Mouse (Mus musculus) left cerebral cortex, postnatal 4 days (tissue): ENCODE results near the gene Cryba1. TPM values are rescaled to one million over a fixed set of nuclear protein-coding genes. Genes with fewer than 3 reads are reported as not detected.
A peak's percentile ranks its signal among the peaks of the same experiment; 100 is the strongest.
"Not testable (repeated sequence)": the region's sequence is repeated elsewhere in the genome, so short reads cannot be mapped to it uniquely, and the experiment has no call there.

ENCODE experiments used
- DNase-seq: peaks from one replicate; pipeline ENCODE4 v3.0.0-alpha.2; 2022
- intact Hi-C: fragments of 180-260 bp; cut with DNase I; formaldehyde crosslinking; loops from one replicate; pipeline ENCODE4 v1.15.1; 2025
- total RNA-seq, 2 experiments: library from RNA; stranded (reverse); gene quantifications; 2 replicates each; pipeline ENCODE4 v1.2.3; 2021

Gene Cryba1
- under 1 TPM; 0.26 to 0.52 TPM for total RNA-seq

GRCm38 (mm10) chr11:77725183-77725582, at the start of gene Cryba1:
Gene Cryba1 (minus strand): TSS chr11:77725283.
- intact Hi-C loops = no loop called here
- no peak for DNase-seq

DNA sequence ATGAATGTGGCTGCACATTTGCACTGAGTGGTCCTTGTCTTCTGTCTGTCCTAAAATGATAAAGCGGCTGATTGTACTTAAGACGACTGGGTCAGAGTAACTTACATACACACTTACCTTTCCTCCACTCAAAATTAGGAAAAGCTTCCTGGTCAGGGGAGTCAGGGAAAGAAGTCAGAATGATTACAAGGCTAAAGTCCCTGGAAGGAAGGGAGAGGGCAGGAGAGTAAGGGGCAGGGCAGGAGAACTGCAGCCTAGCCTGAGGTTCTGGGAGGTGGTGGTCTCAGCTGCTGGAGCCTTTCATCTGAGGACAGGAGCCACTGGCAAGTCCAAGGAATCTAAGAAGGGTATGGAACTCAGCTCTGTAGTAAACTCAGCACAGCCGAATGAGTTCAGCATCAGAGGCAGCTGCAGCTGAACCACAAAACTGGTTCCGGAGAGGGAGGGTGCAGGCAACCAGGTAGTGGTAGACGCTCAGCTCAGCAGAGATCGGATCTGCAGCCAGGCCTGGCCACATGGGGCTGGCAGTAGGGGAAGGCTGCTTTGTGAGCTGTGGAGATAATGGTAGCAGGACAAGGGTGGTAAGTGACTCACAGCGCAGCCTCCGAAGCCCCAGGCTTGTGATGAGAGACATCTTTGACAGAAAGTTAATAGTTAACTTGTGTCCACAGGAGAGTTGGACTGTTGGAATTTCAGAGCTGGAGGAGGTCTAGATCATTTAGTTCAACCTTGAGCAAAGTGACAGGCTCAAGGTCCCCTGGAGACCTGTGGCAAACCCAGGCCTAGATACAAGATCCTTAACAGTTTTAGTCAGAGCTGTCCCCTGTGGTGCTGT, 47.0 kb upstream of the Cryba1 start:
- no peak for DNase-seq
- intact Hi-C loops = no loop called here

- intact Hi-C loops = no loop called here
- DNase-seq = no peak
Observed at GRCm38 (mm10) chr11:77770346-77770745, 45.3 kb upstream of the Cryba1 start.

GRCm38 (mm10) chr11:77769496-77769895, 44.4 kb upstream of the Cryba1 start:
- intact Hi-C loops = no loop called here
- no peak for DNase-seq

DNA sequence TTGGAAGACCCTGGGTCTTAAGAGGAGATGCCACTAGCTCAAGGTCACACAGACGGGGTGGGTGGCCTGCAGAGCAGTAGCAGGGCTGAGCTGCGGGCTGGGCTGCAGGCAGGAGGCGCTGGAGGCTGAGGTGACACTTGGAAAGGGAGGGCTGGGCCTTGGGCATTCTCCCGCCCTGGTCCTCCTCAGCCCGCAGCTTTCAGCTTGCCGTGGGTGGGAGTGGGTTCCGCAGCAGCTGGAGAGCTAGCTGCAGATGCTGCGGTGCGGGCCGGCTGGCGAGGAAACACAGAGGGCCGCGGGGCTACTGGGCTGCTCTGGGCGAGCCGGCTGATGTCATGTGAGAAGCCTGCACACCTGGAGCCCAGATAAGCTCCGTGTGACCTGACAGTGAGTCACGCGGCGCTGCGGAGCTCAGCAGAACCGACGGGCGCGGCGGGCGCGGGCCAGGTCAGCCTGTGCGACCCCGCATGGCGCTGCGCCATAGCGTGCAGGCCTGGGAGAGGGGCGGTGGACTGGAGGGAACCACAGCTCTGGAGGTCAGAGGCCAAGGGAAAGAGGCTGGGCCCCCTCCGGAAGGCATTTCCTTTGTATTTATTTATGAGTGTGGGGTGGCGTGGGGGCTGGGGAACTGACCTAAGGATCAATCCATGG, 41.4 kb upstream of the Cryba1 start:
- intact Hi-C loops = no loop called here
- DNase-seq = peak; percentile 45

DNA sequence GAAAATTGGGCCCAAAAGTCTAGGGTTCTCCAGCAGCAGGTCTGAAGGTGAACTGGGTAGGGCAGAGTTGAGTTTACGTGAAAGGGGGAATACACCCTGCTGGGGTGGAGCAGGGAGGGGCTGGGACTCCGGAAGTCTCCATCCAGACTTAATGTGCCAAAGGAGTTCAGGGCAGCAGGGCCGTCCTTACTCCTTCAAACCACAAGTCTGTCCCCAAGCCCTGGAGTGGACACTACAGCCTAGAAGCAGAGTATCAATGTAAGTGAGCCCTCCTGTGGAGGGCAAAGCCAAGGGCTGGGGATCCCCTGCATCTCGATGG, 40.3 kb upstream of the Cryba1 start:
- intact Hi-C loops = no loop called here

GRCm38 (mm10) chr11:77764694-77765458, 39.8 kb upstream of the Cryba1 start:
- DNase-seq = no peak
- intact Hi-C loops = no loop called here

More for the DNA sequence above, 40.3 kb upstream of the Cryba1 start:
- DNase-seq = no peak

GRCm38 (mm10) chr11:77763673-77764340, 38.7 kb upstream of the Cryba1 start:
- intact Hi-C loops = no loop called here
- DNase-seq = peak; percentile 71

DNA sequence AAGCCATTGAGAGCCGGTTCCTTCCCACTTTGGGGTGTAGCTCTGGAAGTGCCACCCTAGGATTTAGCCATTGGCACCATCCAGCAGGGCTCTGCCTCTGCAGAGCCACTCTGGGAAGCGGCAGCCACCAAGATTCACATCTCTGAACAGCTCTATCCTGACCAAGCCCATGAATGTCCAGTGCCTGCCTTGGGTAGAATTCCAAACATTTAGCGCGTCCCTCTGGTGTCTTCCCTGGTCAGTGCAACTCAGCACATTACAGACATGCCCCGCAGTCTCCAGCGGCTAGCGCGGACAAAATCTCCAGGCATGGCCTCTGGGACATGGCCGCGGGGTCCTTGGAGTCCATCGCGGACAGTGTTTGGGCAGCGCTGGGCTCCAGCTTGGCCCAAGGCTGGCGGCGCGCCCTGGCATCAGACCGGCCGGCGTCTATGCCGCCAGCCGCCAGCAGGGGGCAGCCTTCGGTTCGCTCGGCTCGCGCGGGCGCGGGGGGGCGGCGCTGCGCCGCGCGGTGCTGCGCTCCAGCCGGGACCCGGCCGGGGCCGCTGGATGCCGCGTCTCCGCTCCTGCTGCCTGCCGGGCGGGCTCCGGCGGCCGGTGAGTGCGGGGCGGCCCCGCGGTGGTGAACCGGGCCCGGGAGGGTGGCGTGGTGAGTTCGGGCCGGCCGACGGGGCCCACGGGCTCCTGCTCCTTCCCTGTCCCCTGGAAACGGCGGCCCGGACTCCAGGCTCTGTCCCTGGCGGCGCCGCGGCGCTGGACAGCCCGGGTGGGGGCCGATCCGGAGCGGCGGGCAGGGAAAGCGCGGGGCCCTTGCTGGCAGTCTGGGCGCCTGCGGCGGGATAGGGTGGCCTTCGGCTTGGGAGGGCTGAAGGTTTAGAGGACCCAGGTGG, 37.9 kb upstream of the Cryba1 start, which contains the start of gene Myo18a:
Myo18a (plus strand) TSS at position 464 of the 890 bp plus-strand sequence.
- peak; percentile 90 for DNase-seq
- intact Hi-C loops = no loop called here

DNA sequence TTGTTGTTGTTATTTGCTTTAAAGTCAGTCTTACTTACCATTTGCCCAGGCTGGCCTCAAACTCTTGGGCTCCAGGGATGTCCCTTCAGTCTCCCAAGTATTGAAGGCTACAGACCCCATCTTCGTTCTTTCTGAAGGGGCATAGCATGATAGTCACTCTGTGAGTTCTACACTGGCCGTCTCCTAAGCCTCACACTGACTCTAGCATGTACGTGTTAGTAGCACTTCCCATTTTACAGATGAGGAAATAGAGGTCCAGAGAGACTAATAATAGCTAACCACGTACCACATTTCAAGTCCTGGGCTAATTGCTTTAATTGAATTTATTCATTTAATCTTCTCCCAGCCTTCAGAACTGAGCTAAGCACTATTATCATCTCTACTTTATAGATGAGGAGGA, 34.9 kb upstream of the Cryba1 start:
- intact Hi-C loops = no loop called here
- DNase-seq = no peak

- DNase-seq = no peak
- intact Hi-C loops = no loop called here
Observed at GRCm38 (mm10) chr11:77753469-77753868, 28.4 kb upstream of the Cryba1 start.

GRCm38 (mm10) chr11:77752525-77752924, 27.4 kb upstream of the Cryba1 start:
- intact Hi-C loops = no loop called here
- no peak for DNase-seq

GRCm38 (mm10) chr11:77748996-77749395, 23.9 kb upstream of the Cryba1 start:
- intact Hi-C loops = no loop called here
- peak; percentile 62 for DNase-seq

DNA sequence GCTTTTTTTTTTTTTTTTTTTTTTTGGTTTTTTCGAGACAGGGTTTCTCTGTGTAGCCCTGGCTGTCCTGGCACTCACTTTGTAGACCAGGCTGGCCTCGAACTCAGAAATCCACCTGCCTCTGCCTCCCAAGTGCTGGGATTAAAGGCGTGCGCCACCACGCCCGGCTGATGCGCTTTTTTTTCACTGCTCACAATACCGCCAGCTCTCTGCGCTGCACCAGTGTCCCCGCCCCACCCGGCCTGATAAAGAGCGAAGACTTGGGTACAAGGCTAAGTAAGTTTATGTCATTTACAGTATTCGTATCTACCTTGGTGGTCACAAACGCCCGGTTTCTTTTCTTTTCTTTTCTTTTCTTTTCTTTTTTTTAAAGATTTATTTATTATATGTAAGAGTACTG, 22.0 kb upstream of the Cryba1 start:
- intact Hi-C loops = not testable (repeated sequence)

DNA sequence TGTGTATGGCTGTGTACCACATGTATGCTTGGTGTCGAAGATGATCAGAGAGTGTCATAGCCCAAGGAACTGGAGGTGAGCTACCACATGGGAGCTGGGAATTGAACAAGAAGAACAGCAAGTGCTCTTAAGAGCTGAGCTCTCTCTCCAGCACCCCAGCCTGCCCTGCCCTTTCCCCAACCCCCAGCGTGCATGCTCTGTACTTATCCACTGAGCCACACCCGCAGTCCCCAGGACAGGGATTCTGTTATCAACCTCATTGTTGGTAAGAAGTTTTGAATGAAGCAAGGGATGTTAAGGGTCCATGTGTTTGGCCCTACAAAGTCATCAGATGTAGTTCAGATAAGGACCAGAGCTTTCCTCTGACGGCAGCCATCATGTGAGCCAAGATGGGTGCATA, 21.6 kb upstream of the Cryba1 start:
- DNase-seq = no peak
- intact Hi-C loops = no loop called here

More for the DNA sequence above, 22.0 kb upstream of the Cryba1 start:
- not testable (repeated sequence) for DNase-seq

DNA sequence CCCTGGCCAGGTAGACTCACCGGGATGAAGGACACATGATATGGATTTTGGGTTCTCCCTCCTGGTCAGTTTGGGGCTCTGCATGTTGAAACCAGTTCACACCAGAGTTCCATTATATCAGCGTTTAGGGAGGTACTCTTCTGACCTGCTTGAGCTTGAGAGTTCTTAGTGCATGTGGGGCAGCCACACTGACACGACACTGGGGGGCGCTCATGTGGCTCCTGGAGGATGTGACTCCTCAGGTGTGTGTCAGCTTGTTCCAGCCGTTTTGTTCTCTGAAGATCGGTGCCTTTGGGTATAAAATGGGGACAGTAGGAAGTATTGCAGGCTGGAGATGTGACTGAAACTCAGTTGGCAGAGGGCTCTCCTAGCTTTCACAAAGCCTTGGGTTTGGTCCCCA, 18.9 kb upstream of the Cryba1 start:
- DNase-seq = peak; percentile 18
- intact Hi-C loops = no loop called here

- intact Hi-C loops = no loop called here
- no peak for DNase-seq
Observed at GRCm38 (mm10) chr11:77738555-77738954, 13.5 kb upstream of the Cryba1 start.

GRCm38 (mm10) chr11:77737289-77737688, 12.2 kb upstream of the Cryba1 start:
- intact Hi-C loops = no loop called here
- peak; percentile 91 for DNase-seq

DNA sequence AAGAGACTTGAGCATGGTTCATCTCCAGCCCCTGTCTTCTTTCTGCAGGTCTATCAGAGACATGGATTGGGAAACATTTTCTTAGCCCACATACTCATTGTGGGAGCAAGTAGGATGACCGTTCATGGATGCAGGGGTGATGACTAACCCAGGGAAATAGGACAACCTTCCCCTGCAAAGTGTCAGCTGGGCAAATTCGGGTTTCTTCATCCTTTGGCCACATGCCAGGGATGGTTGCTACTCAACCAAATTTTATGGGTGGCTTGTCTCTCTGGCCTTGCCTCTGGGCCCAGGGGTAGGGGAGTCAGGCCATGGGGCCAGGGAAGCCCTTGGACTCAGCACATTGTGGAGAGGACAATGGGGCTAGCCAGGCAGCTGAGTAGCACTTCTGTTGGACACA, 3.5 kb upstream of the Cryba1 start:
- intact Hi-C loops = no loop called here
- no peak for DNase-seq

DNA sequence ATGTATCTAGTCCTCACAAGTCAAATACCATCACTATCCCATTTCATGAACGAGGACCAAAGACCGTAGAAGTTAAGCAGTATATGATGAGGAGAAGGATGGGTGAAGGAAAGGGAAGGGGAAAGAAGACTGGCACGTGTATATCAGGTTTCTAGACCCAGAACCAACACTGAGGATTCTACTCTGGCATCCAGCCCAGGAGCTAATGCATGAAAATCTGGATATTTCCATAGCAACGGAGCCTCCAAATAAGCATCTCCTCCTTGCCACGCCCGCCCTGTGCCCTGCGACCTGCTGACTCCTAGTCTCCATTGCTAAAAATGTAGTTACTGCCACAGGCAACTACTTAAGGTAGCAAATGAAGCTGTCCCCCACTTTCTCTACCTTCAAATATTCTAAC, 317 bp downstream of the Cryba1 start:
- DNase-seq = peak; percentile 23
- intact Hi-C loops = no loop called here
